Mouse (Mus musculus): ENCODE results near the gene Zranb1. TPM values are rescaled to one million over a fixed set of nuclear protein-coding genes. Genes with fewer than 3 reads are reported as not detected.

The Zranb1 gene
- polyA plus RNA-seq, 1 experiment: 46.0 TPM

GRCm38 (mm10) chr7:133013923-133014322 lies 83.0 kb downstream of the Zranb1 start:
- Histone ChIP-seq H3K4me3 (replicated peaks; ENCODE audit: insufficient read depth, low read depth, low read length) (no peak overlapping the region), H3K4me1 (ENCODE audit: control insufficient read depth, insufficient read depth, low read length) (peaks cover 57% of the 10 kb centered on the region), H3K27ac (ENCODE audit: insufficient read depth, low read length) (no peak overlapping the region), H3K27me3 (ENCODE audit: control insufficient read depth, insufficient read depth, low read length) (no peaks in the 10 kb centered on the region)
- WGBS: 90% methylated on average over 10 of the region's 10 CpGs
- TF ChIP-seq CTCF (IDR thresholded peaks at IDR 0.05; ENCODE audit: borderline replicate concordance, insufficient read depth, low read depth, low read length) (no peak), POLR2A (IDR thresholded peaks at IDR 0.05; ENCODE audit: borderline replicate concordance, insufficient read depth, low read length) (no peak)
- no peak for DNase-seq

- H3K4me1 ChIP-seq (ENCODE audit: control insufficient read depth, insufficient read depth, low read length): peaks cover 60% of the 10 kb centered on the region
- H3K27me3 ChIP-seq (ENCODE audit: control insufficient read depth, insufficient read depth, low read length): no peaks in the 10 kb centered on the region
- H3K4me3 ChIP-seq (replicated peaks; ENCODE audit: insufficient read depth, low read depth, low read length): peak overlapping the region; percentile 9
- WGBS: 11% methylated on average over 14 of the region's 14 CpGs
- peak overlapping the region; percentile 66 for H3K27ac ChIP-seq (ENCODE audit: insufficient read depth, low read length)
- DNase-seq: peak; percentile 57 to 58
- no peak for TF ChIP-seq POLR2A (IDR thresholded peaks at IDR 0.05; ENCODE audit: borderline replicate concordance, insufficient read depth, low read length)
- no peak for TF ChIP-seq CTCF (IDR thresholded peaks at IDR 0.05; ENCODE audit: borderline replicate concordance, insufficient read depth, low read depth, low read length)
These were observed 83.7 kb downstream of the Zranb1 start for GRCm38 (mm10) chr7:133014631-133015030.

DNA sequence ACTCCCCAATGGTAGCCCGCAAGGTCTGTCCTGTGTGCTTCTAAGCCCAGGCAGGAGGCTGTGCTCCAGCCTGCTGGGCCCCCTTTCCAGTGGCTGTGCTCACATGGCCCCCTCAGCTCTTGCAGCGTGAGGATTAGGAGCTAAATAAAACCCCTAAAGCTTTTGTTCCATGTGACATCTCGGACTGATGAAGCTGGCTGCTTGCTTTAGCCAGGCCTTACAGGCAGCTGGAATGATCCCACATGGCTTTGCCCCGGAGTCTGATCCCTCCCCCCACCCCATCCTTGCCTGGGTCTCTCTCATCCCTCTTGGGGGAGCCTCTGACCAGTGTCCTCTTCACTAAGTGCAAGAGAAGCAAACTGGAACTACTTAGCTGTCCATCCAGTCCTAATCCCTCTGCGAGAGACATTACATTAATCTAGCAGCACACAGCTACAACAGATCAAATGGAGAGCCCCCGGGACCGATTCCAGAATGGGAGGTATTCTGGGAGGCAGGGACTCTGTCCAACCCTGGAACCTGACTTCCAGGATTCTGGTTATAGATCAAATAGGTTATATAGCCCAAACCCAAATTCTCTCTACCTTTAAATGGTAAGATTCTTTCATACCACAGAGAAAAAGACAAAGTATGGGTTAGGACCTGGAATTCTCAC lies 84.6 kb downstream of the Zranb1 start:
- peaks cover 60% of the 10 kb centered on the region for H3K4me1 ChIP-seq (ENCODE audit: control insufficient read depth, insufficient read depth, low read length)
- peak overlapping the region; percentile 76 for H3K27ac ChIP-seq (ENCODE audit: insufficient read depth, low read length)

DNA sequence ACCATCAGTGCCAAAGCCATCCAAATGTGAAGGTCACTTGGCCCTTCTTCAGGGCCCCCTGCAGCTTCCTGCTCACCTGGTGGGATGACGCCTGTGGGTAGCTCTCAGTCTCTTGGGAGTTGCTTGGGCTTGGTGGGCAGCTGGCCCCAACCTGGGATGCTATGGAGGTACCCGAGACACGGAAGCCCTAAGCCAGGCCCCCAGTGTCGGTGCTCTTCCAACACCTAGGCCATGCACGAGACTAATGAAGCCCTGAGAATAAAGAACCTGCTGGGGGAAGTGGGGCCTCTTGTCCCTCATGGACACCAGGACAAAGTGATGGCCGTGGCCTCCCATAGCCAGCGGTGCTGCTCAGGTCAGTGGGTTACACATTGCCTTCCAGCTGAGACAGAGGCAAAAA lies 88.0 kb downstream of the Zranb1 start:
- DNase-seq: no peak
- TF ChIP-seq CTCF (IDR thresholded peaks at IDR 0.05; ENCODE audit: borderline replicate concordance, insufficient read depth, low read depth, low read length): no peak
- TF ChIP-seq POLR2A (IDR thresholded peaks at IDR 0.05; ENCODE audit: borderline replicate concordance, insufficient read depth, low read length): no peak
- H3K27me3 ChIP-seq (ENCODE audit: control insufficient read depth, insufficient read depth, low read length): no peaks in the 10 kb centered on the region
- peaks cover 50% of the 10 kb centered on the region for H3K4me1 ChIP-seq (ENCODE audit: control insufficient read depth, insufficient read depth, low read length)
- H3K4me3 ChIP-seq (replicated peaks; ENCODE audit: insufficient read depth, low read depth, low read length): no peak overlapping the region
- 51% methylated on average over 7 of the region's 7 CpGs for WGBS
- 0 out of 2 replicates have a peak overlapping the region, but pooled peaks have one; percentile 26 for H3K27ac ChIP-seq (ENCODE audit: insufficient read depth, low read length)

More for the DNA sequence above, 84.6 kb downstream of the Zranb1 start:
- 20% methylated on average over 7 of the region's 7 CpGs for WGBS
- Histone ChIP-seq H3K27me3 (ENCODE audit: control insufficient read depth, insufficient read depth, low read length) (no peaks in the 10 kb centered on the region), H3K4me3 (replicated peaks; ENCODE audit: insufficient read depth, low read depth, low read length) (no peak overlapping the region)
- TF ChIP-seq POLR2A (IDR thresholded peaks at IDR 0.05; ENCODE audit: borderline replicate concordance, insufficient read depth, low read length) (no peak), CTCF (IDR thresholded peaks at IDR 0.05; ENCODE audit: borderline replicate concordance, insufficient read depth, low read depth, low read length) (no peak)
- DNase-seq: no peak

DNA sequence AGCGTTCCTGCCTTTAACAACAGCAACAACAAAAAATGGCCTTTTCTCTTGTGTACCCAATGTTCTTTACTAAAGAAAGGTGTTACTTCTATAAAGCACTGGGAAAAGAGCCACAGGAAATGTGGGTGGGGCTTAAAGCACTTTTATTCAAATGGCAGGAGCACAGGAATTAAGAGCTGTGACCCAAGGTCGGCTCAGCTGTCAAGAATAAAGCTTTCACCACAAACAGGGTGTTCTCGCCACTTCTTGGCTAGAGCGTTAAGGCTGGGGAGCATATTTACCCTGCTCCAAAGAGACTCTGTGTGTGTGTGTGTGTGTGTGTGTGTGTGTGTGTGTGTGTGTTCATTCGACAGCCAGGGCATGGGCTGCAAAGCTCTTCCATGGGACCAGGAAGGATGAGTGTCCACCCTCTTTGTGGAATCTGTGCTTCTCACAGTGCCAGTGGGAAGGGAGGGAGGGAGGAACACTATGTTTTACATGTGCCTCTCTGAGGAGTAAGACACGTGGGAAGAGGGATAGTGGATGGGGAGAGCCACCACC lies 88.6 kb downstream of the Zranb1 start:
- no peak for DNase-seq
- WGBS: 44% methylated on average over 6 of the region's 6 CpGs
- TF ChIP-seq CTCF (IDR thresholded peaks at IDR 0.05; ENCODE audit: borderline replicate concordance, insufficient read depth, low read depth, low read length): no peak
- no peak for TF ChIP-seq POLR2A (IDR thresholded peaks at IDR 0.05; ENCODE audit: borderline replicate concordance, insufficient read depth, low read length)
- Histone ChIP-seq H3K4me1 (ENCODE audit: control insufficient read depth, insufficient read depth, low read length) (peaks cover 44% of the 10 kb centered on the region), H3K27me3 (ENCODE audit: control insufficient read depth, insufficient read depth, low read length) (no peaks in the 10 kb centered on the region), H3K27ac (ENCODE audit: insufficient read depth, low read length) (no peak overlapping the region), H3K4me3 (replicated peaks; ENCODE audit: insufficient read depth, low read depth, low read length) (no peak overlapping the region)

DNA sequence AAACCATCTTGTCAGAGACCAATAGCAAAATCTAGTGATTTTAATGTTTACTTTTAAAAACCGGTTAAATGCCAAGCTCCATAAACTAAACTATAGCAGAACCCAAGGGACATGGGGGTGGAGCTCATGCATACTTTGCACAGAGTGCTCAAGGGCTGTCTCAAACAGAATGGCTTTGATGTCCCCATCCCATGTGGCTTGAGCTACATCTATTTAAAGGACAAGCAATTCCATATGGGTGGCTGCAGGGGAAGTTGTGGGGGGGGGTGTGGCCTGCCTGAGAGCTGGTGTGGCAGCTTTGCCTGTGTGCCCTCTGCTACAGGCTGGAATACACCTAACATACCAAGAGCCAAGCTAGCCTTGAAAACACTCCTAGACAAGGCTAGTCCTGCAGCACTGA lies 93.8 kb downstream of the Zranb1 start:
- H3K27me3 ChIP-seq (ENCODE audit: control insufficient read depth, insufficient read depth, low read length): no peaks in the 10 kb centered on the region
- H3K4me3 ChIP-seq (replicated peaks; ENCODE audit: insufficient read depth, low read depth, low read length): no peak overlapping the region
- 89% methylated on average over 1 of the region's 1 CpGs for WGBS
- no peak for DNase-seq
- no peak overlapping the region for H3K27ac ChIP-seq (ENCODE audit: insufficient read depth, low read length)
- TF ChIP-seq CTCF (IDR thresholded peaks at IDR 0.05; ENCODE audit: borderline replicate concordance, insufficient read depth, low read depth, low read length): no peak
- TF ChIP-seq POLR2A (IDR thresholded peaks at IDR 0.05; ENCODE audit: borderline replicate concordance, insufficient read depth, low read length): no peak
- peaks cover 22% of the 10 kb centered on the region for H3K4me1 ChIP-seq (ENCODE audit: control insufficient read depth, insufficient read depth, low read length)

- WGBS: 97% methylated on average over 4 of the region's 4 CpGs
- H3K27me3 ChIP-seq (ENCODE audit: control insufficient read depth, insufficient read depth, low read length): no peaks in the 10 kb centered on the region
- no peak for DNase-seq
- no peak overlapping the region for H3K27ac ChIP-seq (ENCODE audit: insufficient read depth, low read length)
- H3K4me1 ChIP-seq (ENCODE audit: control insufficient read depth, insufficient read depth, low read length): peaks cover 7% of the 10 kb centered on the region
- TF ChIP-seq CTCF (IDR thresholded peaks at IDR 0.05; ENCODE audit: borderline replicate concordance, insufficient read depth, low read depth, low read length) (no peak), POLR2A (IDR thresholded peaks at IDR 0.05; ENCODE audit: borderline replicate concordance, insufficient read depth, low read length) (no peak)
- H3K4me3 ChIP-seq (replicated peaks; ENCODE audit: insufficient read depth, low read depth, low read length): no peak overlapping the region
These were observed 97.0 kb downstream of the Zranb1 start for GRCm38 (mm10) chr7:133027930-133028329.

- H3K27ac ChIP-seq (ENCODE audit: insufficient read depth, low read length): no peak overlapping the region
- no peak for DNase-seq
- H3K4me1 ChIP-seq (ENCODE audit: control insufficient read depth, insufficient read depth, low read length): peaks cover 15% of the 10 kb centered on the region
- no peak for TF ChIP-seq POLR2A (IDR thresholded peaks at IDR 0.05; ENCODE audit: borderline replicate concordance, insufficient read depth, low read length)
- no peak for TF ChIP-seq CTCF (IDR thresholded peaks at IDR 0.05; ENCODE audit: borderline replicate concordance, insufficient read depth, low read depth, low read length)
- no peak overlapping the region for H3K4me3 ChIP-seq (replicated peaks; ENCODE audit: insufficient read depth, low read depth, low read length)
- no peaks in the 10 kb centered on the region for H3K27me3 ChIP-seq (ENCODE audit: control insufficient read depth, insufficient read depth, low read length)
- WGBS: 78% methylated on average over 8 of the region's 8 CpGs
These were observed 98.1 kb downstream of the Zranb1 start for GRCm38 (mm10) chr7:133029004-133029403.
